Mouse (Mus musculus): Measurements from ENCODE around the gene Nmur1.

- TF ChIP-seq CTCF (IDR thresholded peaks at IDR 0.05; ENCODE audit: control insufficient read depth, insufficient read depth, insufficient read length) = no peak
- no peak for TF ChIP-seq MYOD1 (IDR thresholded peaks at IDR 0.05; ENCODE audit: control insufficient read depth, insufficient read length, low read depth)
- no peak for TF ChIP-seq MAX (IDR thresholded peaks at IDR 0.05)
Measured at GRCm38 (mm10) chr1:86350576-86350975, 75.5 kb downstream of the Nmur1 start.
